Mouse (Mus musculus) kidney, postnatal 0 days (tissue): ENCODE measurements around the gene Zfp362. TPM values are rescaled to one million over a fixed set of nuclear protein-coding genes. Genes with fewer than 3 reads are reported as not detected.
A peak's percentile ranks its signal among the peaks of the same experiment; 100 is the strongest.

Source experiments
- ATAC-seq: fragments of 200-750 bp; cut with Nextera tagmentation; replicated peaks from 2 replicates; pipeline ENCODE4 v1.8.0; 2017; ENCODE audit warnings: low read depth, moderate number of reproducible peaks, moderate TSS enrichment, moderate library complexity; ENCODE audit not compliant: low FRiP score
- DNase-seq: peaks from one replicate; pipeline ENCODE4 v3.0.0-alpha.2; 2016; ENCODE audit warnings: low spot score
- H3K27ac ChIP-seq: fragments of 300-500 bp; sonication (generic); 2 replicates; pipeline ENCODE4 v1.5.1; 2014; ENCODE audit warnings: mild to moderate bottlenecking
- H3K27me3 ChIP-seq: fragments of 300-500 bp; sonication (generic); 2 replicates; pipeline ENCODE4 v1.6.1; 2014; ENCODE audit warnings: low read length, mixed read lengths; ENCODE audit not compliant: insufficient read depth
- H3K36me3 ChIP-seq: fragments of 300-500 bp; sonication (generic); 2 replicates; pipeline ENCODE4 v1.6.1; 2014; ENCODE audit warnings: low read length, mixed read lengths; ENCODE audit not compliant: insufficient read depth
- H3K4me1 ChIP-seq: fragments of 300-500 bp; sonication (generic); replicated peaks from 2 replicates; pipeline ENCODE4 v1.6.1; 2014; ENCODE audit warnings: antibody characterized with exemption, low read length, mixed read lengths; ENCODE audit not compliant: insufficient read depth
- H3K4me2 ChIP-seq: fragments of 300-500 bp; sonication (generic); 2 replicates; pipeline ENCODE4 v1.6.1; 2014; ENCODE audit warnings: mild to moderate bottlenecking, low read length, moderate library complexity, mixed read lengths
- H3K4me3 ChIP-seq: fragments of 300-500 bp; sonication (generic); replicated peaks from 2 replicates; pipeline ENCODE4 v1.5.1; 2014; ENCODE audit warnings: low read depth, low read length
- H3K9ac ChIP-seq: fragments of 300-500 bp; sonication (generic); 2 replicates; pipeline ENCODE4 v1.6.1; 2014; ENCODE audit warnings: low read depth, low read length
- H3K9me3 ChIP-seq: fragments of 300-500 bp; sonication (generic); replicated peaks from 2 replicates; pipeline ENCODE4 v1.6.1; 2016; ENCODE audit warnings: low read length, inconsistent platforms, mixed read lengths
- CTCF ChIP-seq: IDR thresholded peaks from 2 replicates; pipeline ENCODE4 v1.5.1; 2016; ENCODE audit warnings: antibody characterized with exemption, low read depth, mild to moderate bottlenecking, moderate library complexity
- WGBS: fragments of 180-500 bp; shearing (Covaris S2); extraction: QIAGEN DNeasy Blood & Tissue Kit; methylation state at CpG from one replicate; pipeline ENCODE4 v1.1.7; 2014; 5-methylcytosine and 5-hydroxymethylcytosine counted together
- polyA plus RNA-seq: library from polyadenylated mRNA; unstranded; fragments of >200 nt; fragmentation: Nextera tagmentation; extraction: Ambion mirVana; gene quantifications from 2 replicates; pipeline ENCODE4 v1.2.1, GENCODE M21; 2015

Gene Zfp362
- polyA plus RNA-seq, 1 experiment from 2014 or later, result 31.1 TPM

DNA sequence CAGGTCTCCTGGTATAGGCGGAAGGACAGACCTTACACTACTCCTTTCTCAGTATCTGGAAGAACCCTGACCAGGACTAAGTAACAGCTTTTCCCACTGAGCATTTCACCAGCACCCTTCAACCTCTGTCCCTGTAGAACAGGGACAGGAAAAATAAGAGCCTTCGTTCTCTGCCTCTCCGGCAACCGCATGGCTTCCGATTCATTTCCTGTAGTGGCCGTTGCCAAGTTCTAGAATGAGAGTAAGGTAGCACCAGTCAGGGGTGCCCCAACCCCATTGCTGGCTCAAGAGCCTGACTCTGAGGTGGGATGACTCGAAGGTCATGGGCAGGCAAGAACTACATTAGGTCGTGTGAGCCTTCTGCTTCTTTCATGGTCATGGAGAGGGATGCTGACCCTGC lies 60.7 kb downstream of the Zfp362 start:
- ATAC-seq, result no peak
- DNase-seq, result no peak
- H3K9ac ChIP-seq, result no peak overlapping the region
- no peaks in the 10 kb centered on the region for H3K9me3 ChIP-seq
- 0 out of 2 replicates have a peak, but pooled peaks cover 8% of the 10 kb centered on the region for H3K4me1 ChIP-seq
- WGBS, result 85% methylated on average over 8 of the region's 8 CpGs
- no peak overlapping the region for H3K4me2 ChIP-seq
- H3K27me3 ChIP-seq, result no peaks in the 10 kb centered on the region
- TF ChIP-seq CTCF, result no peak
- H3K36me3 ChIP-seq, result peaks cover 62% of the 10 kb centered on the region
- no peak overlapping the region for H3K4me3 ChIP-seq
- H3K27ac ChIP-seq, result no peak overlapping the region

DNA sequence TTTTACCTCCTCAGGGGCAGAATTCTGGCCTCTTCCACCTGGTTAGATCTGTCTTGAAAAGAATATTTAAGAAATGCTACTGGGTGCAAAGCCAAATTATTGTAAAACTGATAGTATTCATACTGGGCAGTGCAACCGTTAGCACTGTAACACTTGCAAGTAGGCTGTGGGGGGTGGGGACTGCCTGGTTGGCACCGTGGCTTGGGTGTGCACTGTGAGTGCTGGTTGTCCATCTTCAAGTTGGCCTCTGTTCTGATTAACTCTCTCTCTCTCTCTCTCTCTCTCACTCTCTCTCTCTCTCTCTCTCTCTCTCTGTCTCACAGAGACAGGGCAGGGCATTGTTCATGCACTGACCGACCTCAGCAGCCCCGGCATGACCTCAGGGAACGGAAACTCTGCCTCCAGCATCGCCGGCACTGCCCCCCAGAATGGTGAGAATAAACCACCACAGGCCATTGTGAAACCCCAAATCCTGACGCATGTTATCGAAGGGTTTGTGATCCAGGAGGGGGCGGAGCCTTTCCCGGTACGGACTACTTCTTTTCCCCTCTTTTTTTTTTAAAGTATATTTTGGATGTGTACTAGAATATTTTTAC lies 62.7 kb downstream of the Zfp362 start:
- no peak overlapping the region for H3K4me3 ChIP-seq
- H3K4me2 ChIP-seq, result no peak overlapping the region
- no peak overlapping the region for H3K27ac ChIP-seq
- H3K36me3 ChIP-seq, result peaks cover 41% of the 10 kb centered on the region
- H3K4me1 ChIP-seq, result 0 out of 2 replicates have a peak, but pooled peaks cover 8% of the 10 kb centered on the region
- H3K9ac ChIP-seq, result no peak overlapping the region
- ATAC-seq (no peak), DNase-seq (no peak)
- 79% methylated on average over 12 of the region's 12 CpGs for WGBS
- H3K27me3 ChIP-seq, result no peaks in the 10 kb centered on the region
- TF ChIP-seq CTCF, result no peak
- no peaks in the 10 kb centered on the region for H3K9me3 ChIP-seq

DNA sequence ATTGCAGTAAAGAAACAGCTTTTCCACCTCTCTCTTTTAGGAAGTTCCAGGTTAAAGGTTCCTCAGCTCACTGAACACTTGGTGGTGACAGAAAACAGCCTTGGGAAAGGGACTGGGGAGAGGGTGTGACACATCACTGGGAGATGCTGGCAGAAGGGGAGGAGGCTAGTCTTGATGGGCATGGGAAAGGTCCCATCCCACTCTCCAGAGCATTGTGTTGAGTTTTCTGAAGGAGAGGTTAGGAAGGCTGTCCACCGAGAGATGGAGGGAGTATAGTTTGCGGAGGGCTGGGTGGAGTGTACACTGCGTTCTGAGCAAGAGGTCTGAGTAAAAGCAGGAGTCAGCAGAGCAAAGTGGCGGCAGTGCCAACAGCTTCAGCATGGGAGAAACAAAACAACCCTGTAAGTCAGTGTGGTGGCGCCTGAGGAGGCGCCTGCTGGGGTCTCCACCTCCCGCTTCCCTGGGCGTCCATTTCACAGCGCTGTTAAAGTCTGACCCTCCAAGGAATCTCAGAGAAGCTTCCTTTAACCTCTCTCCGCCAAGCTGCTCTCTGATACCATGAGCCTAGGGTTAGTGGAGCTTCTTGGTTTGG lies 63.4 kb downstream of the Zfp362 start:
- DNase-seq, result no peak
- Histone ChIP-seq H3K27ac (0 out of 2 replicates have a peak overlapping the region, but pooled peaks have one; percentile 31), H3K36me3 (peaks cover 35% of the 10 kb centered on the region), H3K4me3 (no peak overlapping the region), H3K4me2 (no peak overlapping the region), H3K27me3 (no peaks in the 10 kb centered on the region), H3K4me1 (0 out of 2 replicates have a peak, but pooled peaks cover 13% of the 10 kb centered on the region), H3K9me3 (no peaks in the 10 kb centered on the region), H3K9ac (no peak overlapping the region)
- no peak for ATAC-seq
- 56% methylated on average over 10 of the region's 10 CpGs for WGBS
- no peak for TF ChIP-seq CTCF

DNA sequence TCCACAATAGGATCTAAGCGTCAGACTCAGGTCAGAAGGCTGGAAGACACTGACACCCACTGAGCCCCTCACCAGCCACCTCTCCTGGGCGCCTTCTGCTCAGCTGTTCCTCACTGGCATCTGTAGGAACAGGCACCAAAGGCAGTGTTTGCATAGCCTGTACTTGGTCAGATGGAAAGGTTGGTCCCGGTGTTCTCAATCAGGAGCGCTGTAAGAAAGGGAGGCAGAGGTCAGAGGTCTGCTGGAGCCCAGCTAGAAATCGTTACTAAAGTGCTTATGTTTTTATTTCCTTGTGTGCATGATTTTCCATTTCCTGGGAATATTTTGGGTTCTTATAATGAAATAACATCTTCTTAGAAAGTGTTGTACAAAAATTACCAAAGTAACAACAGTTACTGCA lies 63.9 kb downstream of the Zfp362 start:
- Histone ChIP-seq H3K9ac (no peak overlapping the region), H3K4me2 (no peak overlapping the region), H3K4me1 (peaks cover 17% of the 10 kb centered on the region; the same call in 1 of the 2 replicates), H3K27me3 (no peaks in the 10 kb centered on the region), H3K9me3 (no peaks in the 10 kb centered on the region), H3K36me3 (peaks cover 29% of the 10 kb centered on the region), H3K4me3 (no peak overlapping the region), H3K27ac (no peak overlapping the region)
- no peak for TF ChIP-seq CTCF
- DNase-seq (no peak), ATAC-seq (no peak)
- WGBS, result 26% methylated on average over 5 of the region's 5 CpGs

DNA sequence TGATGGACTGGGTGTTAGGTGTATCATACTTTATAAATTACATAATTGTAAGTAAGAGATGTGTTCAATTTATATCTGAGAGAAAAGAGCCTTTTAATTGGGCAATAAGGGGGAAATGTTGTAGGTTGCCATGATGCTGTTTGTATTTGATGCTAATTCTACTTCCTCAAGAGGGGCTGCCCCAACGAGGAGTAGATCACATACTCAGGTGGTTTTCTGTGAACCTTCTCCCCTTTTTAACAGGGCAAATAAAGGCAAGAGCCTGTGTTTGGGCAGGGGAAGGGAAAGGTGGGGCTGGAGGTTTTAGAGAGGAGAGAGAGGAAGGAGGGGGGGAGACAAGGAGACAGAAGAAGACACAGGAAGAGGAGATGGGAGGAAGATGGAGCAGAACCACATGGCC lies 65.0 kb downstream of the Zfp362 start:
- TF ChIP-seq CTCF, result no peak
- Histone ChIP-seq H3K4me1 (peaks cover 26% of the 10 kb centered on the region), H3K27me3 (no peaks in the 10 kb centered on the region), H3K36me3 (peaks cover 19% of the 10 kb centered on the region), H3K4me2 (no peak overlapping the region), H3K4me3 (no peak overlapping the region), H3K9ac (no peak overlapping the region), H3K9me3 (no peaks in the 10 kb centered on the region), H3K27ac (no peak overlapping the region)
- no peak for ATAC-seq
- 45% methylated on average over 1 of the region's 1 CpGs for WGBS
- no peak for DNase-seq

DNA sequence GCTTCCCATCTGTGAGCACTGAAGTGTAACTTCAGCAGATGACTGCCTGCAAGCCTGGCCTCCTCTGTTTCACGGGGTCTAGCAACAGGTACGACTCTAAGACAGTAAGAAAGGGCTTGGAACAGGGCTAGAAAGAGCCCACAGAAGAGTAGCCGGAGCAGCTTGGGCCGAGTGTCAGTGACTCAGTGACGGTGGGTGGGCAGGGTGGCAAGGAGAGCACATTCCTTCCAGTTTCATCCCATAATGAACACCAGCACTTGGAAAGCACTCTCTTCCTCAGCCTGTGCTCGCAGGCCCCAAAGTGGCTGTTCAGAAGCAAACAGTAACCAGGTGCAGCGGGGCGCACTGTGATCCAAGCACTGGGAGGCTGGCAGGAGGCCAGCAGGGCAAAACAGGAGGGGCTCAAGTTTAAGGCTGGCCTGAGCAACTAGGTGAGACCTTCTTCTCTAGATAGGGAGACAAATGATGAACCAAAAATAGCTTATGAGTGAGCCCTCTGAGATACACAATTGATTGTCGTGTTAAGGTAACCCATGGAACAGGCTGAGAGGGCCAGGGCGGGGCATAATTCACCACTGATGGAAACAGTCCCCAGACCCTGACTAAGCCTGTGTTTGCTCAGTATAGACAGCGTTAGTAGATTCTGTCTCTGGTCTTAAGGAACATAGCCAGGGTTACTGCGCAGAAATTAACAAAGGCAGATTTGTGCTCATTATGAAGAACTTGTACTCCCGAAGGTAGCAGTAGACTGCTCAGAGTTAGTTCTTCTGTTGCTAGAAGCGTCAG lies 67.8 kb downstream of the Zfp362 start:
- no peak overlapping the region for H3K4me2 ChIP-seq
- no peak overlapping the region for H3K9ac ChIP-seq
- no peak for TF ChIP-seq CTCF
- WGBS, result 54% methylated on average over 14 of the region's 14 CpGs
- H3K4me1 ChIP-seq, result peaks cover 54% of the 10 kb centered on the region
- H3K27me3 ChIP-seq, result no peaks in the 10 kb centered on the region
- H3K27ac ChIP-seq, result peak overlapping the region; percentile 82
- H3K9me3 ChIP-seq, result no peaks in the 10 kb centered on the region
- DNase-seq (no peak), ATAC-seq (no peak)
- peaks cover 4% of the 10 kb centered on the region for H3K36me3 ChIP-seq
- no peak overlapping the region for H3K4me3 ChIP-seq
